Mouse (Mus musculus): ENCODE measurements around the gene P4hb. TPM values are rescaled to one million over a fixed set of nuclear protein-coding genes. Genes with fewer than 3 reads are reported as not detected.
"Not testable (repeated sequence)": the region's sequence is repeated elsewhere in the genome, so short reads cannot be mapped to it uniquely, and the experiment has no call there.

Gene P4hb
- polyA plus RNA-seq, 3 experiments from 2014 or later = 135 to 164 (median 149) TPM

DNA sequence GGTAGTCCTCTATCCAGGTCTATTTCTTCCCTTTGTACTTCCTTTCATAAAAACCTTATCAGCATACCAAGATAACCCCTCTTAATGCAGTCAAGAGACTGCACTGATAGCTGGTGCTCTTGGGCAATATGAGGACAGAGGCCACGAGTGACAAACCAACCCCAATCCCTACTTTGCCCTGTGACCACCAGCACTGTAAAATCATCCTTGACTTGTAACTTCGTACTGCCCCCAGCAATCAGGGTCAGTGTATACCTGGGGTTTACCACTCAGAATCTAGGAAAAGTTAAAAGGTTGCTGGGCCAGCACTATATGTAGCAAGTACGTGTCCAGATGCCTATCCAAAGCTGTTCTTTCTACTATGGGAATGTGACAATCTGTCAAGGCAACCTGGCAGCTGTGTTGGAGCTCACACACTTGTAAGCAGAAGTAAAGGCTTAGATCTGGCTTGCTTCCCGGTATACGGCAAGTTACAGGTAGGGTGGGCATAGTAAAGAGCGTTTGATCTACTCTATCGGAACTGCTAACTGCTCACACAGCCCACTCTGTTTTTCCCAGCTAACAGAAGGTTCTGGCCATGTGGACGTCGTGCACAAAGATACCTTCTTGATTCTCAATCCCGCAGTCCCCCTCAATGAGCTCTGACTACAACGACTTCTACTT is 1.2 kb downstream of the P4hb start:
- no peak for ATAC-seq

- no peak for ATAC-seq
These were observed 1.9 kb downstream of the P4hb start for GRCm38 (mm10) chr11:120571122-120571521.

GRCm38 (mm10) chr11:120568324-120568723 is 4.7 kb downstream of the P4hb start:
- no peak for ATAC-seq

GRCm38 (mm10) chr11:120565114-120565513 is 7.9 kb downstream of the P4hb start:
- no peak for ATAC-seq

DNA sequence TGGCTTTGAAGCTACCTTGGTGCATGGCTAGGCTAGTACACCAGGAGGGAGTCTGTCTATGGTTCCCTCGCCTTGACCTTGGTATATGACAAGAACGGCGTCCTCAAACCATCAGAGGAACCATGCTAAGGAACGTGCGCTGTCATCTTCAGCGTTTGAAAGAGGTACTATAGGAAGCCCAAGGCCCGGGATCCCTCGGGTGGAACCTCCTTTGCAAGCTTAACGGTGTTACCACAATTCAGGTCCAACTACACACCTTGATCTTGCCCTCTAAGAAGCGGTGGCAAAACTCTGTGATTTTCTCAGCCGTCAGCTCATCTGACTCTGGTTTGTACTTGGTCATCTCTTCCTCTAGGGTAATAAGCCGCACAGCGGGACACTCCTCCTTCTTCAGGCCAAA is 10.1 kb downstream of the P4hb start:
- ATAC-seq = no peak

DNA sequence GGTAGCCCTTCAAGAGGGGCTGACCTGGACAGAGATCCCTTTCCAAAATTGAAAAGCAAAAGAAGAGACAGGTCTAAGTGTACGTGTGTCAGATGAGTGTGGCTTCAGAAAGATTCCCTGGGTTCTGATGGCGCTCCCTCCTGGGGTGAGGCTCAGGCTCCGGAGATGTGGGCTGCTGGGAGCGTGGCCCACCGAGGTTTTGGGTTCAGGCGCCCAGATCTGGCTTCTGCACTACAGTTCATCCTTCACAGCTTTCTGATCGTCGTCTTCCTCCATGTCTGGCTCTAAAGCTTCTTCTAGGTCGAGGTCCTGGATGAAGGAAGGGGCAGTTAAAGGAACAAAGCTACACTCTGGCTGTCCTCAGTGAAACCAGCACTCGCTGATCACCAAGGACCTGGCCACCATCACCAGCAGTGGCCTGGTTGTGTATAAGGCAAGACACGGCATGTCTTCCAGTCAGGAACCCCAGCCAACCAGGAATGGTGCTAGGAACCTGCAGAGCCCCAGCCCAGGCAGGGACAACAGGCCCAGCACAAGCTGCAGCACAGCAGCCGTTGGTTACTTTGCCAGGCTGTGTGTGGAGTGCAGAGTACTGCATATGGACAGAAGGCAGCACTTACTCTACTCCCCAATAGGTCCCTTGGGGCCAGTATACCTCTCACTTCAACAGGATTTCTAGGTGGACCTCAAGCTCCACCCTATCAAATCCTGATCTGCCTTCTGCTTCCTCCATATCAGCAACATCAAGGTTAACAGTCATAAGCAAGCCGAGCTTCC is 11.9 kb downstream of the P4hb start:
- no peak for ATAC-seq

- not testable (repeated sequence) for ATAC-seq
These were observed 14.2 kb downstream of the P4hb start for GRCm38 (mm10) chr11:120558843-120559242.

DNA sequence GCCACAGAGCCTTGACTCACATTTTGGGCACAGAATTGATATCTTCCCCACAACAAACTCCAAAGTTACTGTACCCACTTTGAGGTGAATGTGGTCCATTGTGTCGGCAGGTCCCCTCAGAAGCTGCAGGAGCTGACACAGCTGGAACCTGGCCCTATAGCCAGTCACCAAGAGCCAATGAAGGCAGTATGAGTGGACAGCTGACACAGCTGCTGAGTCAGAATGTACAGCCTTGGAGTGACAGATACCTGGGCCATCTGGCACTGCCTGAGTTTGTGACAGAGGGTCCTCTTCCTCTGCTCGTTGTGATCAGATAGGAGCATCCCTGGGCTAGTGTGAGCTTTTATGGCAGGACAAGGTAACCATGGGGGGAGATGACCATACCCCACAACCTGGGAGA is 17.8 kb downstream of the P4hb start:
- no peak for ATAC-seq

GRCm38 (mm10) chr11:120554834-120555233 is 18.2 kb downstream of the P4hb start:
- ATAC-seq = no peak

GRCm38 (mm10) chr11:120552736-120553135 is 20.3 kb downstream of the P4hb start:
- no peak for ATAC-seq

DNA sequence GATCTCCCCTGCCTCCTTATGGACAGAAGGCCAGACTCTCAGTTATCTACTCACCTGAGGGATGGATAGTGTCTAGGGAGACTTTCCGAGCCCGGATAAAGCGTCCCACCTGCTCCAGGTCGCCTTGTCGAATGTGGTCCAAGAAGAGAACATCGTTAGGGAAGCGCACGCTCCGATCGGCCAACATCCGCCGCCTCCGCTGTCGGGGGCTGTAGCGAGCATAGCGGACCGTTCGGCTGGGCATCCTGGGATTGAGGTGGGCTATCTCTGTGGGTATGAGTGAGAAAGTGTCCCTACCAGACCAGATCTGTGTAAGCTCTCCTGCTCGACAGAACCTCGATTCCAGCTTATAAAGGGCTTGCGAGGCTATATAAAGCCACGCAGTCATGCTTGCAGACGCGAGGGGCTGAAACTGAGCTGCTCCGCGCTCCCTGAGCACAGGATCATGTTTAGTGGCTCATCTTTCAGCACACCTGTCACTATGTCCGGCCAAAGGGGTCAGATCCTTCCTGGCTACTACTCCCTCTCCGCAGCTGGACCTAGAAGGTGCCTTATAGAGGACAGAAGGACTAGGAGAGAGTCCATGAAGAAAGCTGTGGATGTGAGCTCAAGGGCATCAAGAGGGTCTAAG is 22.1 kb downstream of the P4hb start, which contains the start of gene Ppp1r27:
Gene Ppp1r27, minus strand, starts transcription at position 323 of the 631 bp plus-strand sequence.
- no peak for ATAC-seq

GRCm38 (mm10) chr11:120549986-120550809 is 22.9 kb downstream of the P4hb start:
- ATAC-seq = no peak

DNA sequence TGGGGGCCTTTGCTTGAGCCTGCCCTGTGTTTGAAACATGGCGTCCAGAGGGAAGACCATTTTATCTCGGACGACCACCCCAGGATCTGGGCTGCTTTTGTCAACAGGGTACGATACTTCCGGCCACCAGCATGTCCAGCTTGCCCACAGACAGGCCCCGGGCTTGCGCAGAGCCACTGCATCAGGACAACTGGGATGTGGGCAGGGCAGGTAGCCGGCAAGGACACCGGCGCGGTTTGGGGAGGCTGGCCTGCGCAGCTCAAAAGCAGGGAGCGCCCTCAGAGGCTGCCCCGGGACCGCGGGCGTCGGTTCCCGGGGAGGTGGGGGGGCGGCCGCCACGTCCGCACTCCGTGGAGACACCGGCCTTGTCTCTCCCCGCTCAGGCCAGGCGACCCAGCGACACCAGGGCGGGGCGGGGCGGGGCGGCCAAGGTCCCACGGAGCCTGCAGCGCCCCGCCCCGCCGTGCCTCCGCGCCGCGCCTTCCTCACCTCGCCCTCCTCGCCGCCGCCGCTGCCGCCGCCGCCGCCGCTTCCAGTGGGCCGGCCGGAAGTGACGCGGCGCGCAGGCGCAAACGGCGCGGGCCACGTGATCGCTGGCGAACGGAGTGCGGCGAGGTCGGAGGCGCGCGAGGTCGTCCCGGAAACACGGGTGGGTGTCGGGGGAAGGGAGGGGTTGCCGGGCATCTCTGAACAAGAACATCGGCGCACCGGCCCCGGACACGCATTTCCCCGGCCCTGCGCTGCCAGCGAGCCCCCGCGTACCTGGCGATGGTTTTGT is 23.7 kb downstream of the P4hb start, which contains the start of gene Mcrip1:
Gene Mcrip1, minus strand, starts transcription at position 560 of the 778 bp plus-strand sequence.
- peak; percentile 78 for ATAC-seq

GRCm38 (mm10) chr11:120548786-120549167 is 24.3 kb downstream of the P4hb start:
- no peak for ATAC-seq

GRCm38 (mm10) chr11:120548214-120548613 is 24.8 kb downstream of the P4hb start:
- no peak for ATAC-seq

DNA sequence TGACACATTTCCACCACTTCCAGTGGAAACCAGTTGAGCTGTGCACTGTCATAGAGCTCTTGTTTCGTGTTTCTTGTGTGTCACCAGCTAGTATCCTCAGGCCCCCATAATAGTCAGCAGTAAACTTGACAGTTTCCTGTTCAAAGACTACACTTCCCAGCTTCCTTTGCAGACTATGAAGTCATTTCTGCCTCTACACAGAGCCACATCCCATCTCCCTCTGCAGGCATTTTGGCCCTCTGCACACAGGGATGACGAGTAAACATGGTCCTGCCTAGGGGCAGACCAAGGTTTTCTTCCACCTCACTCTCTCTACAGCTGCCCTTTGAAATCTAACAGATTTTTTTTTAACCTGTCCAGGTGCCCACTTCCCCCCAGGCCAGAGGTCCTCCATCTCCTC is 25.6 kb downstream of the P4hb start:
- ATAC-seq = peak; percentile 58

GRCm38 (mm10) chr11:120545964-120546363 is 27.1 kb downstream of the P4hb start:
- no peak for ATAC-seq

DNA sequence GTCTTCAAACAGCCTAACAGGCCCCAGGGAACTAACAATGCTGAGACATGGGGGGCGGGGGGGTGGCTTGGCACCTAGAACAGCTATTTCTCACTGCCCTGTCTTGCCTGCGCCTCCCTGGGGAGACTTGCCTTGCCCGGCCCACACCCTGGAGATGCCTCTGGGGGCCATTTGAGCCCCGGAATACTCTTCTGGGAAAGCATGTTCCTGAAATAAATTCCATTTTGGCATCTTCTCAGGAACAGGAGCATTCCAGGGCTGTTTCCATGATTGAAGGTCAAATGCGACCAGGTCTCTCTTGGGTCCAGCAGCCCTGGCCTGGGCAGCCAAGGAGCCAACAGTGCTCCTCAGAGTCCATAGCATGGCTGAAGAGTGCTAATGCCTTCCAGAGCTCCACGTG is 30.7 kb downstream of the P4hb start:
- ATAC-seq = no peak

GRCm38 (mm10) chr11:120541907-120542306 is 31.1 kb downstream of the P4hb start:
- ATAC-seq = no peak

- no peak for ATAC-seq
These were observed 33.6 kb downstream of the P4hb start for GRCm38 (mm10) chr11:120539285-120540014.

DNA sequence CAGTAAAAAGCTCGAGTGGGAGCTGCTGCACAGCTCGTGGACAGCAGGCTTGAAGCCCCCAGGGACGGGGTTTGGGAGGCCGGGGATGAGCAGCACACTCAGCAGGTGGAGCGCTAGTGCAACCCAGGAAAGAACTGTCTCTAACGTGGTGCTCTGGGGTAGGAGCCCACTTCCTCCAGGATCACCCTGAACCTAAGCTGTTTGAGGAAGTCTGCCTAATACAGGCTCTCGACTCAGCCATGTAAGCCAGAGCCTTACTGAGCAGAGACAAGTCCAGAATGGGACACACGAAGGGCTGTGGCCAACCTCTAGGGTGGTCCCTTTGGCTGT is 34.1 kb downstream of the P4hb start:
- ATAC-seq = no peak
